Mouse (Mus musculus) NIH3T3 (cell line): ENCODE data around the gene Rbfox1.

Experiments
- DNase-seq: peaks from one replicate; pipeline ENCODE4 v3.0.0-alpha.2; 2012; ENCODE audit warnings: low read depth

Gene Rbfox1

GRCm38 (mm10) chr16:6930795-6931194, 1045.6 kb downstream of the Rbfox1 start:
- DNase-seq = peak; percentile 15

GRCm38 (mm10) chr16:6946151-6946550, 1061.0 kb downstream of the Rbfox1 start:
- DNase-seq = no peak

GRCm38 (mm10) chr16:6949666-6950065, 1064.5 kb downstream of the Rbfox1 start:
- DNase-seq = no peak

GRCm38 (mm10) chr16:6955102-6955675, 1070.0 kb downstream of the Rbfox1 start:
- no peak for DNase-seq

GRCm38 (mm10) chr16:6961931-6962379, 1076.8 kb downstream of the Rbfox1 start:
- no peak for DNase-seq

GRCm38 (mm10) chr16:6962508-6962907, 1077.4 kb downstream of the Rbfox1 start:
- DNase-seq = no peak

- DNase-seq = peak; percentile 91
These were observed 1078.4 kb downstream of the Rbfox1 start for GRCm38 (mm10) chr16:6963533-6963932.

- DNase-seq = no peak
These were observed 1079.8 kb downstream of the Rbfox1 start for GRCm38 (mm10) chr16:6964720-6965583.

- DNase-seq = no peak
These were observed 1084.8 kb downstream of the Rbfox1 start for GRCm38 (mm10) chr16:6969986-6970385.

- DNase-seq = no peak
These were observed 1091.2 kb downstream of the Rbfox1 start for GRCm38 (mm10) chr16:6976341-6976740.

- no peak for DNase-seq
These were observed 1098.8 kb downstream of the Rbfox1 start for GRCm38 (mm10) chr16:6983947-6984346.

- no peak for DNase-seq
These were observed 1100.9 kb downstream of the Rbfox1 start for GRCm38 (mm10) chr16:6986031-6986430.

GRCm38 (mm10) chr16:6986494-6986893, 1101.3 kb downstream of the Rbfox1 start:
- no peak for DNase-seq

- no peak for DNase-seq
These were observed 1107.1 kb downstream of the Rbfox1 start for GRCm38 (mm10) chr16:6992251-6992650.

GRCm38 (mm10) chr16:6993180-6993579, 1108.0 kb downstream of the Rbfox1 start:
- no peak for DNase-seq

GRCm38 (mm10) chr16:6997109-6997508, 1112.0 kb downstream of the Rbfox1 start:
- no peak for DNase-seq

- no peak for DNase-seq
These were observed 1112.7 kb downstream of the Rbfox1 start for GRCm38 (mm10) chr16:6997834-6998233.

- no peak for DNase-seq
These were observed 1119.4 kb downstream of the Rbfox1 start for GRCm38 (mm10) chr16:7004565-7004964.

- peak; percentile 53 for DNase-seq
These were observed 1120.3 kb downstream of the Rbfox1 start for GRCm38 (mm10) chr16:7005478-7005877.

- DNase-seq = no peak
These were observed 1132.2 kb downstream of the Rbfox1 start for GRCm38 (mm10) chr16:7017310-7017709.

- no peak for DNase-seq
These were observed 1149.1 kb downstream of the Rbfox1 start for GRCm38 (mm10) chr16:7034231-7034630.

- no peak for DNase-seq
These were observed 1151.4 kb downstream of the Rbfox1 start for GRCm38 (mm10) chr16:7036566-7036965.

GRCm38 (mm10) chr16:7036988-7037387, 1151.8 kb downstream of the Rbfox1 start:
- DNase-seq = no peak
